In the genomic region with DNA sequence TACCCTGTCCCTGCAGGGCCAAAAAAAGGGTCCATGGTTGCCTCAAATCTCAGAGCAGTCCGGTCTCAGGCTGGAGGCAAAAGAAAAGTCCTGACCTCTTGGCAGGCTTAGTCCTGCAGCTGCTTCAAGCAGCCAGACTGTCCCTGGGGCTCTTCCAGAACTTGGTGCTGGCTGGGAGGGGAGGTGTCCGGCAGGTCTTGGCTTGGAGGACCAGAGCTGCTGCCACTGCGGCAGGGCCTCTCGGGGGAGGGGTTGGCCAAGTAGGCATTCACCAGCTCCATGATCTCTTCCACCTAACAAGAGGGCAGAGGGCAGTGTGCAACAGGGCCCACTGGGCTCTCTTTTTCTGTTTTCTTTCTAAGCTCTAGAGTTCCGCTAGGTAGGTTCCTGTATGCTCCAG, we compare ENCODE assay signal across 8 mouse cellular contexts. TPM values are rescaled to one million over a fixed set of nuclear protein-coding genes. Genes with fewer than 3 reads are reported as not detected.
DNase-seq lines count a peak whose midpoint lies in the region; ATAC-seq and TF ChIP-seq lines count a peak whose summit lies in the region.

No protein-coding gene starts in this region.

- H3K27ac ChIP-seq in hindbrain, postnatal 0 days, result peak overlapping the region; percentile 15; the same call in 1 of the 2 replicates
- H3K27ac ChIP-seq in hindbrain, embryonic 11.5 days (ENCODE audit: low read depth, low read length), result no peak overlapping the region
- H3K27ac ChIP-seq in lung, embryonic 16.5 days (ENCODE audit: low read length), result peak overlapping the region; percentile 33; the same call in 1 of the 2 replicates

- H3K27me3 ChIP-seq in hindbrain, postnatal 0 days (ENCODE audit: insufficient read depth, low read length), result peaks cover 23% of the 10 kb centered on the region
- peaks cover 57% of the 10 kb centered on the region for H3K27me3 ChIP-seq in hindbrain, embryonic 11.5 days (ENCODE audit: control insufficient read depth, insufficient read depth, low read length)
- peaks cover 7% of the 10 kb centered on the region; the same call in 1 of the 2 replicates for H3K27me3 ChIP-seq in lung, embryonic 16.5 days (ENCODE audit: control insufficient read depth, insufficient read depth, low read depth, low read length)

- TF ChIP-seq CTCF in hindbrain, postnatal 0 days (IDR thresholded peaks at IDR 0.05; ENCODE audit: low read depth), result no peak

- H3K4me3 ChIP-seq in hindbrain, postnatal 0 days (ENCODE audit: low read length), result no peak overlapping the region
- H3K4me3 ChIP-seq in hindbrain, embryonic 11.5 days (ENCODE audit: low read depth, low read length), result no peak overlapping the region
- H3K4me3 ChIP-seq in lung, embryonic 16.5 days (ENCODE audit: low read length), result no peak overlapping the region

- H3K9me3 ChIP-seq in hindbrain, postnatal 0 days (ENCODE audit: low read length), result no peaks in the 10 kb centered on the region
- no peaks in the 10 kb centered on the region for H3K9me3 ChIP-seq in hindbrain, embryonic 11.5 days (ENCODE audit: control insufficient read depth, low read length)
- H3K9me3 ChIP-seq in lung, embryonic 16.5 days (ENCODE audit: control insufficient read depth, low read length), result no peaks in the 10 kb centered on the region

- H3K4me2 ChIP-seq in hindbrain, postnatal 0 days (ENCODE audit: low read depth, low read length), result no peak overlapping the region
- no peak overlapping the region for H3K4me2 ChIP-seq in hindbrain, embryonic 11.5 days (replicated peaks; ENCODE audit: low read depth, low read length)
- no peak overlapping the region for H3K4me2 ChIP-seq in lung, embryonic 16.5 days (ENCODE audit: low read depth, low read length)

- peaks cover 21% of the 10 kb centered on the region; the same call in 1 of the 2 replicates for H3K36me3 ChIP-seq in hindbrain, postnatal 0 days (ENCODE audit: insufficient read depth, low read length)
- H3K36me3 ChIP-seq in hindbrain, embryonic 11.5 days (ENCODE audit: control insufficient read depth, insufficient read depth, low read length), result no peaks in the 10 kb centered on the region
- peaks cover 44% of the 10 kb centered on the region for H3K36me3 ChIP-seq in lung, embryonic 16.5 days (ENCODE audit: control insufficient read depth, insufficient read depth, low read length)

- WGBS in hindbrain, postnatal 0 days, result 44% methylated on average over 5 of the region's 5 CpGs
- WGBS in hindbrain, embryonic 11.5 days, result 60% methylated on average over 5 of the region's 5 CpGs
- 55% methylated on average over 5 of the region's 5 CpGs for WGBS in lung, embryonic 16.5 days

- H3K9ac ChIP-seq in hindbrain, postnatal 0 days (replicated peaks; ENCODE audit: low read length), result no peak overlapping the region
- no peak overlapping the region for H3K9ac ChIP-seq in hindbrain, embryonic 11.5 days (ENCODE audit: low read depth, low read length)
- no peak overlapping the region for H3K9ac ChIP-seq in lung, embryonic 16.5 days (ENCODE audit: low read length)

- DNase-seq in hindbrain, postnatal 0 days (ENCODE audit: low spot score), result peak; percentile 62
- DNase-seq in hindbrain, embryonic 11.5 days (ENCODE audit: low spot score), result no peak
- DNase-seq in NIH3T3 (ENCODE audit: low read depth), result peak; percentile 38
- peak; percentile 78 to 90 for DNase-seq in gastrocnemius, adult 8-10 months (ENCODE audit: low spot score in 2 of 2)
- DNase-seq in left cerebral cortex, adult 11 months (ENCODE audit: low spot score), result no peak

- ATAC-seq in hindbrain, postnatal 0 days, result peak; percentile 36; the same call in 1 of the 2 replicates
- no peak for ATAC-seq in hindbrain, embryonic 11.5 days (ENCODE audit: low FRiP score)
- ATAC-seq in lung, embryonic 16.5 days (ENCODE audit: low read depth), result peak; percentile 10; the same call in 1 of the 2 replicates
- no peak for ATAC-seq in frontal cortex, adult (ENCODE audit: low TSS enrichment)
- ATAC-seq in megakaryocyte progenitor cell, adult 5-6 weeks (replicated peaks; ENCODE audit: poor library complexity), result no peak

- no peaks in the 10 kb centered on the region; the same call in 1 of the 2 replicates for H3K4me1 ChIP-seq in hindbrain, postnatal 0 days (ENCODE audit: insufficient read depth, low read length)
- H3K4me1 ChIP-seq in hindbrain, embryonic 11.5 days (replicated peaks; ENCODE audit: control insufficient read depth, insufficient read depth, low read length), result peaks cover 6% of the 10 kb centered on the region
- H3K4me1 ChIP-seq in lung, embryonic 16.5 days (replicated peaks; ENCODE audit: control insufficient read depth, insufficient read depth, low read length), result peaks cover 30% of the 10 kb centered on the region

RNA-seq across cellular contexts. Expression of gene Tubg2, which starts 7.1 kb away (rescaled TPM):
- total RNA-seq in hindbrain, postnatal 0 days (2014; rRNA removed), result 29.7 and 40.8 TPM in 2 replicates
- 57.7 and 62.8 TPM in 2 replicates for polyA plus RNA-seq in hindbrain, postnatal 0 days (2015; fragmentation: Nextera tagmentation; extraction: Ambion mirVana)
- 5.5 and 5.7 TPM in 2 replicates for polyA plus RNA-seq in hindbrain, embryonic 11.5 days (2014; fragmentation: Nextera tagmentation; extraction: Ambion mirVana)
- 1 to 10 TPM; 2.9 to 3.6 (median 3.2) TPM for total RNA-seq in gastrocnemius, adult 8-10 months (2022)
- 3.1 TPM in 2 replicates for polyA plus RNA-seq in lung, embryonic 16.5 days (2015; fragmentation: Nextera tagmentation; extraction: Ambion mirVana)
- total RNA-seq in megakaryocyte progenitor cell, adult 5-6 weeks (2015), result not detected in 2 replicates
- total RNA-seq in megakaryocyte progenitor cell, adult 5-6 weeks (2017), result not detected in 2 replicates

RNA-seq across cellular contexts. Expression of gene Cntnap1, which starts 7.6 kb away (rescaled TPM):
- 25.4 and 28.9 TPM in 2 replicates for total RNA-seq in hindbrain, postnatal 0 days (2014; rRNA removed)
- 5.8 and 6.5 TPM in 2 replicates for polyA plus RNA-seq in hindbrain, postnatal 0 days (2015; fragmentation: Nextera tagmentation; extraction: Ambion mirVana)
- 0.29 and 0.39 TPM in 2 replicates for polyA plus RNA-seq in hindbrain, embryonic 11.5 days (2014; fragmentation: Nextera tagmentation; extraction: Ambion mirVana)
- 1 to 10 TPM in 1 of 4 experiments, under 1 TPM in 3; 0.67 to 1.3 (median 0.81) TPM for total RNA-seq in gastrocnemius, adult 8-10 months (2022)
- polyA plus RNA-seq in lung, embryonic 16.5 days (2015; fragmentation: Nextera tagmentation; extraction: Ambion mirVana), result 1.1 and 1.2 TPM in 2 replicates
- 0.51 and 0.77 TPM in 2 replicates for total RNA-seq in megakaryocyte progenitor cell, adult 5-6 weeks (2015)
- 0.34 and 0.87 TPM in 2 replicates for total RNA-seq in megakaryocyte progenitor cell, adult 5-6 weeks (2017)

RNA-seq across cellular contexts. Expression of gene Plekhh3, which starts 8.4 kb away (rescaled TPM):
- 26.7 and 32.3 TPM in 2 replicates for total RNA-seq in hindbrain, postnatal 0 days (2014; rRNA removed)
- polyA plus RNA-seq in hindbrain, postnatal 0 days (2015; fragmentation: Nextera tagmentation; extraction: Ambion mirVana), result 8.8 TPM in 2 replicates
- polyA plus RNA-seq in hindbrain, embryonic 11.5 days (2014; fragmentation: Nextera tagmentation; extraction: Ambion mirVana), result 7.7 and 8.2 TPM in 2 replicates
- 10 to 100 TPM; 25.6 to 38.5 (median 33.9) TPM for total RNA-seq in gastrocnemius, adult 8-10 months (2022)
- polyA plus RNA-seq in lung, embryonic 16.5 days (2015; fragmentation: Nextera tagmentation; extraction: Ambion mirVana), result 17.0 and 17.1 TPM in 2 replicates
- 0.66 TPM in 1 of 2 replicates, not detected in the other for total RNA-seq in megakaryocyte progenitor cell, adult 5-6 weeks (2015)
- 0.14 and 1.0 TPM in 2 replicates for total RNA-seq in megakaryocyte progenitor cell, adult 5-6 weeks (2017)

RNA-seq across cellular contexts. Expression of gene Ccr10, which starts 12.5 kb away (rescaled TPM):
- 0.16 and 0.43 TPM in 2 replicates for total RNA-seq in hindbrain, postnatal 0 days (2014; rRNA removed)
- 0.88 and 1.0 TPM in 2 replicates for polyA plus RNA-seq in hindbrain, postnatal 0 days (2015; fragmentation: Nextera tagmentation; extraction: Ambion mirVana)
- polyA plus RNA-seq in hindbrain, embryonic 11.5 days (2014; fragmentation: Nextera tagmentation; extraction: Ambion mirVana), result 0.19 TPM in 1 of 2 replicates, not detected in the other
- total RNA-seq in gastrocnemius, adult 8-10 months (2022), result not detected
- polyA plus RNA-seq in lung, embryonic 16.5 days (2015; fragmentation: Nextera tagmentation; extraction: Ambion mirVana), result 0.23 and 0.35 TPM in 2 replicates
- total RNA-seq in megakaryocyte progenitor cell, adult 5-6 weeks (2015), result not detected in 2 replicates
- total RNA-seq in megakaryocyte progenitor cell, adult 5-6 weeks (2017), result 0.41 TPM in 1 of 2 replicates, not detected in the other

RNA-seq across cellular contexts. Expression of gene Tubg1, which starts 43.0 kb away (rescaled TPM):
- 59.3 and 68.3 TPM in 2 replicates for total RNA-seq in hindbrain, postnatal 0 days (2014; rRNA removed)
- 71.5 and 72.8 TPM in 2 replicates for polyA plus RNA-seq in hindbrain, postnatal 0 days (2015; fragmentation: Nextera tagmentation; extraction: Ambion mirVana)
- 97.7 and 98.6 TPM in 2 replicates for polyA plus RNA-seq in hindbrain, embryonic 11.5 days (2014; fragmentation: Nextera tagmentation; extraction: Ambion mirVana)
- 10 to 100 TPM; 23.2 to 27.9 (median 25.9) TPM for total RNA-seq in gastrocnemius, adult 8-10 months (2022)
- 70.6 and 82.1 TPM in 2 replicates for polyA plus RNA-seq in lung, embryonic 16.5 days (2015; fragmentation: Nextera tagmentation; extraction: Ambion mirVana)
- total RNA-seq in megakaryocyte progenitor cell, adult 5-6 weeks (2015), result 20.7 and 21.2 TPM in 2 replicates
- 41.4 and 43.3 TPM in 2 replicates for total RNA-seq in megakaryocyte progenitor cell, adult 5-6 weeks (2017)

Comparison
In these comparisons a context has a peak if more than half of its experiments do, and no peak if none do; other contexts are left out.
1. ATAC-seq: peak in hindbrain, postnatal 0 days (single experiment) and lung, embryonic 16.5 days (single experiment); none in hindbrain, embryonic 11.5 days (single experiment), frontal cortex, adult (single experiment) and megakaryocyte progenitor cell, adult 5-6 weeks (single experiment).
2. DNase-seq: peak in hindbrain, postnatal 0 days (single experiment), NIH3T3 (single experiment) and gastrocnemius, adult 8-10 months (2 of 2); none in hindbrain, embryonic 11.5 days (single experiment) and left cerebral cortex, adult 11 months (single experiment).
3. RNA of gene Cntnap1, which starts 7.6 kb away (total RNA-seq): 25.4 to 28.9 TPM in hindbrain, postnatal 0 days; 0.67 to 1.3 TPM in gastrocnemius, adult 8-10 months and 0.34 to 0.87 TPM in megakaryocyte progenitor cell, adult 5-6 weeks; every median in the first group is over 10 times any median in the second.
4. RNA of gene Plekhh3, which starts 8.4 kb away (total RNA-seq): 25.6 to 38.5 TPM in gastrocnemius, adult 8-10 months and 26.7 to 32.3 TPM in hindbrain, postnatal 0 days; 0.14 to 1.0 TPM in megakaryocyte progenitor cell, adult 5-6 weeks; every median in the first group is over 10 times any median in the second.